Mouse (Mus musculus): ENCODE data around the gene Klhl10.

- TF ChIP-seq CTCF (IDR thresholded peaks at IDR 0.05; ENCODE audit: low read depth) (no peak), EP300 (optimal IDR thresholded peaks at IDR 0.05) (no peak)
Observed at GRCm38 (mm10) chr11:100500651-100501050, 58.9 kb downstream of the Klhl10 start.
